Mouse (Mus musculus) midbrain, embryonic 12.5 days (tissue): ENCODE results near the gene Arid5b. TPM values are rescaled to one million over a fixed set of nuclear protein-coding genes. Genes with fewer than 3 reads are reported as not detected.

Experiments
- ATAC-seq: fragments of 200-750 bp; cut with Nextera tagmentation; 2 replicates; pipeline ENCODE4 v1.8.0; 2017; ENCODE audit warnings: low read depth, moderate TSS enrichment, moderate library complexity; ENCODE audit not compliant: low FRiP score
- H3K27ac ChIP-seq: fragments of 300-500 bp; sonication (generic); replicated peaks from 2 replicates; pipeline ENCODE4 v1.5.1; 2016; ENCODE audit warnings: mild to moderate bottlenecking
- H3K27me3 ChIP-seq: fragments of 300-500 bp; sonication (generic); 2 replicates; pipeline ENCODE4 v1.6.1; 2016; ENCODE audit warnings: mild to moderate bottlenecking
- H3K36me3 ChIP-seq: fragments of 300-500 bp; sonication (generic); 2 replicates; pipeline ENCODE4 v1.6.1; 2016
- H3K4me1 ChIP-seq: fragments of 300-500 bp; sonication (generic); 2 replicates; pipeline ENCODE4 v1.6.1; 2016
- H3K4me2 ChIP-seq: fragments of 300-500 bp; sonication (generic); replicated peaks from 2 replicates; pipeline ENCODE4 v1.6.1; 2016; ENCODE audit warnings: mild to moderate bottlenecking, moderate library complexity
- H3K4me3 ChIP-seq: fragments of 300-500 bp; sonication (generic); 2 replicates; pipeline ENCODE4 v1.5.1; 2016; ENCODE audit warnings: mild to moderate bottlenecking
- H3K9ac ChIP-seq: fragments of 300-500 bp; sonication (generic); replicated peaks from 2 replicates; pipeline ENCODE4 v1.6.1; 2016; ENCODE audit warnings: mild to moderate bottlenecking, moderate library complexity
- H3K9me3 ChIP-seq: fragments of 300-500 bp; sonication (generic); 2 replicates; pipeline ENCODE4 v1.6.1; 2016; ENCODE audit warnings: mild to moderate bottlenecking
- WGBS: fragments of 180-500 bp; shearing (Covaris S2); methylation state at CpG from one replicate; pipeline ENCODE4 v1.1.7; 2016; 5-methylcytosine and 5-hydroxymethylcytosine counted together
- polyA plus RNA-seq: library from polyadenylated mRNA; unstranded; fragments of >200 nt; fragmentation: Nextera tagmentation; extraction: Ambion mirVana; gene quantifications from 2 replicates; pipeline ENCODE4 v1.2.1, GENCODE M21; 2016

Gene Arid5b
- polyA plus RNA-seq, 1 experiment from 2014 or later = 20.7 TPM

GRCm38 (mm10) chr10:68263969-68264688, 14.4 kb downstream of the Arid5b start:
- no peaks in the 10 kb centered on the region for H3K36me3 ChIP-seq
- 92% methylated on average over 10 of the region's 10 CpGs for WGBS

GRCm38 (mm10) chr10:68263296-68263968, 15.1 kb downstream of the Arid5b start:
- H3K27ac ChIP-seq = no peak overlapping the region
- no peaks in the 10 kb centered on the region for H3K27me3 ChIP-seq
- 92% methylated on average over 9 of the region's 9 CpGs for WGBS
- no peak overlapping the region for H3K4me3 ChIP-seq
- ATAC-seq = no peak
- H3K36me3 ChIP-seq = no peaks in the 10 kb centered on the region
- H3K9ac ChIP-seq = no peak overlapping the region
- H3K9me3 ChIP-seq = no peaks in the 10 kb centered on the region
- no peak overlapping the region for H3K4me2 ChIP-seq
- H3K4me1 ChIP-seq = no peaks in the 10 kb centered on the region

More at GRCm38 (mm10) chr10:68263969-68264688, 14.4 kb downstream of the Arid5b start:
- ATAC-seq = no peak
- no peaks in the 10 kb centered on the region for H3K4me1 ChIP-seq
- H3K4me3 ChIP-seq = no peak overlapping the region
- no peak overlapping the region for H3K4me2 ChIP-seq
- no peaks in the 10 kb centered on the region for H3K9me3 ChIP-seq
- H3K9ac ChIP-seq = no peak overlapping the region
- H3K27ac ChIP-seq = no peak overlapping the region
- no peaks in the 10 kb centered on the region for H3K27me3 ChIP-seq

- ATAC-seq = no peak
- Histone ChIP-seq H3K4me2 (no peak overlapping the region), H3K4me3 (no peak overlapping the region), H3K9me3 (no peaks in the 10 kb centered on the region), H3K9ac (no peak overlapping the region), H3K4me1 (no peaks in the 10 kb centered on the region), H3K27me3 (no peaks in the 10 kb centered on the region), H3K27ac (no peak overlapping the region), H3K36me3 (no peaks in the 10 kb centered on the region)
- 59% methylated on average over 4 of the region's 4 CpGs for WGBS
Observed at GRCm38 (mm10) chr10:68259601-68260000, 18.9 kb downstream of the Arid5b start.

- Histone ChIP-seq H3K36me3 (no peaks in the 10 kb centered on the region), H3K9ac (no peak overlapping the region), H3K27me3 (no peaks in the 10 kb centered on the region), H3K9me3 (no peaks in the 10 kb centered on the region), H3K4me1 (no peaks in the 10 kb centered on the region), H3K27ac (no peak overlapping the region), H3K4me3 (no peak overlapping the region), H3K4me2 (no peak overlapping the region)
- no peak for ATAC-seq
- 92% methylated on average over 10 of the region's 10 CpGs for WGBS
Observed at GRCm38 (mm10) chr10:68257358-68258056, 21.0 kb downstream of the Arid5b start.

- 75% methylated on average over 3 of the region's 3 CpGs for WGBS
- Histone ChIP-seq H3K36me3 (no peaks in the 10 kb centered on the region), H3K4me3 (no peak overlapping the region), H3K4me1 (no peaks in the 10 kb centered on the region), H3K9me3 (no peaks in the 10 kb centered on the region), H3K27me3 (no peaks in the 10 kb centered on the region), H3K4me2 (no peak overlapping the region), H3K27ac (no peak overlapping the region), H3K9ac (no peak overlapping the region)
- no peak for ATAC-seq
Observed at GRCm38 (mm10) chr10:68256134-68256533, 22.4 kb downstream of the Arid5b start.

DNA sequence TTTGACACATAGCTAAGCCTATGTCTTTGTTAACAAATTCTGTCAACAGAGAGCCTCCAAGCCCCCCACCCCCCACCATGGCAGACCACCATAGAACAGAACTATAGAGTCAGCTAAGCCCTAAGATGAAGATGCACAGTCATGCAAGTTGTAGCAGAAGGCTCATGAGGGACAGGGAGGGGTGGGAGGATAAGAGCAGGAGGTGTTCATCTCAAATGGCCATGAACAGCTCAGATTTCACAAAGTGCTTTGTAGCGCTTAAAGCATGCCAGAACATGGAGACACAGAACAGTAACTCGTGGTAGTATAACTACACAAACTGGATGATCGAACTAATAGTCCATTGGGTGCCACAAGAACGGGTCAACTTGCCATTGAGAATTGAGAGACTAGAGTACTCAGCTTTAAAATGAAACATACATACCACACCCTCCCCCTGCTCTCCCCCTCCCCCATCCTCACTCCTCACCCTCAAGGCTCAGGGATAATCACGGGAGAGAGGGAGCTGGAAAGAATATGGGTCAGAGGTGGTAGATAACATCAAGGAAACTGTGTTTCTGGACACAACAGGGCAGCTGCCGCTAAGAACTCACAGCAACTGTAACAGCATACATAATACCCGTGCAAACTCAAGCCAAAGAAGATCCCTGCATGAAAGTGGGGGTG, 25.0 kb downstream of the Arid5b start:
- H3K9ac ChIP-seq = no peak overlapping the region
- H3K9me3 ChIP-seq = no peaks in the 10 kb centered on the region
- no peak for ATAC-seq
- peaks cover 2% of the 10 kb centered on the region; the same call in 1 of the 2 replicates for H3K4me1 ChIP-seq
- H3K27me3 ChIP-seq = no peaks in the 10 kb centered on the region
- WGBS = 81% methylated on average over 7 of the region's 7 CpGs
- H3K4me3 ChIP-seq = no peak overlapping the region
- no peak overlapping the region for H3K4me2 ChIP-seq
- H3K27ac ChIP-seq = no peak overlapping the region
- H3K36me3 ChIP-seq = no peaks in the 10 kb centered on the region

GRCm38 (mm10) chr10:68252650-68253049, 25.9 kb downstream of the Arid5b start:
- H3K4me3 ChIP-seq = no peak overlapping the region
- 97% methylated on average over 4 of the region's 4 CpGs for WGBS
- H3K4me1 ChIP-seq = peaks cover 5% of the 10 kb centered on the region
- H3K36me3 ChIP-seq = no peaks in the 10 kb centered on the region
- H3K9me3 ChIP-seq = no peaks in the 10 kb centered on the region
- H3K4me2 ChIP-seq = no peak overlapping the region
- ATAC-seq = no peak
- H3K27ac ChIP-seq = no peak overlapping the region
- H3K27me3 ChIP-seq = no peaks in the 10 kb centered on the region
- no peak overlapping the region for H3K9ac ChIP-seq

DNA sequence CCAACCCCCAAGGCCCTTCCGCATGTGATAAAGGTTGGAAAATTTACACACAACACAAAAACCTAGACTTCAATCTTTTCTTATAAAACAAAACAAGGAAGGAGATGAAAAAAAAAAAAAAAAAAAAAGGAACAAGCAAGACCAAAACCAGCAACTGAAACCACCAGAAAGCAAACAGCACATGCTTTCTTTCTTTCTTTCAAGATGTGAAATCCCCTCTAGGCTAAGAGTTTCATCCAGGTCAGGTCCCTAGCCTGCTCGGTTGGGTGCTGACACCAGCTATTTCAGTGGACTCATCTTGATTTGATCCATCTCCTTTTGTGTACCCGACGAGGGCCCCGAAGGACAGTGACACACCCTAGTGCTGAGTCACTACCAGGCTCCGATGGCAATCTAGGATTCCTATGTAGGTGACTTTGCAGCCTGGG, 29.2 kb downstream of the Arid5b start:
- Histone ChIP-seq H3K36me3 (no peaks in the 10 kb centered on the region), H3K9ac (no peak overlapping the region), H3K4me3 (no peak overlapping the region), H3K9me3 (no peaks in the 10 kb centered on the region), H3K27me3 (no peaks in the 10 kb centered on the region), H3K4me1 (peaks cover 5% of the 10 kb centered on the region), H3K27ac (no peak overlapping the region), H3K4me2 (no peak overlapping the region)
- 43% methylated on average over 6 of the region's 6 CpGs for WGBS
- ATAC-seq = no peak

DNA sequence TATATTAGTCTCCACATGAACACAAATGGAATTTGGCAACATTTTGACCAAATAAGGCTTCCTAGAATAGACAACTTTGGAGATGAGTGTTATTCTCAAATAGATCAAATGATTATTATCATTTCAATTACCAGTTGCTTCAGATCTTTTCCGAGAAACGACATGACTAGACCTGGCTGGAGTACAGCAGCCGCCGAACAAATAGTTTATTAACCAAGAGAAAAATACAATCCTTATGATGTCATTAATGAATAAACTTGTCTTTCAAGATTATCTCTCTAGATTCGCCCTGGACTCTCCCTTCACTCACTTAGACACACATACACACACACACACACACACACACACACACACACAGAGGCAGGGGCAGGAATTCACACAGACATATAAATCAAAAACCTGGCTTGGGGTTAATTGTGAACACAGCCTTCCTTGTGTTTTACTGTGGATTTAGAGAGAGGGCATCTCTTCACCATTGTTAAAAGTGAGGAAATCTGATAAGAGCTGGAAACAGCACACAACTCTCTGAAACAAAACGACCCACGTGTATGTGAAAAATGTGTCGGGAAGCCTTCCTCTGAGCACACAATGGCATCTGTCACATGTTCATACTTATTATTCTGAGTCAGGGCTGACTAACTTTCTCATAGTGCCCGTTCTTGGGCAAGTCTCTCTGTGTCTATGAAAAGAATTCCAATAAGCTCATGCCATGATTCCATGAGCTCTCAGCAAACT, 30.1 kb downstream of the Arid5b start:
- peaks cover 5% of the 10 kb centered on the region for H3K4me1 ChIP-seq
- H3K27me3 ChIP-seq = no peaks in the 10 kb centered on the region
- H3K9ac ChIP-seq = no peak overlapping the region
- WGBS = 51% methylated on average over 9 of the region's 9 CpGs
- no peak overlapping the region for H3K27ac ChIP-seq
- ATAC-seq = peak; percentile 34; the same call in 1 of the 2 replicates
- no peaks in the 10 kb centered on the region for H3K36me3 ChIP-seq
- no peaks in the 10 kb centered on the region for H3K9me3 ChIP-seq
- H3K4me2 ChIP-seq = no peak overlapping the region
- H3K4me3 ChIP-seq = no peak overlapping the region

- H3K4me3 ChIP-seq = no peak overlapping the region
- no peak overlapping the region for H3K9ac ChIP-seq
- H3K4me2 ChIP-seq = no peak overlapping the region
- no peak overlapping the region for H3K27ac ChIP-seq
- peaks cover 5% of the 10 kb centered on the region for H3K4me1 ChIP-seq
- H3K36me3 ChIP-seq = peaks cover 4% of the 10 kb centered on the region
- ATAC-seq = no peak
- no peaks in the 10 kb centered on the region for H3K27me3 ChIP-seq
- 83% methylated on average over 4 of the region's 4 CpGs for WGBS
- no peaks in the 10 kb centered on the region for H3K9me3 ChIP-seq
Observed at GRCm38 (mm10) chr10:68247490-68248280, 30.9 kb downstream of the Arid5b start.
